Mouse (Mus musculus) heart, postnatal 0 days (tissue): Measurements from ENCODE around the gene Camk2g.

Experiments
- CTCF ChIP-seq: IDR thresholded peaks from 2 replicates; pipeline ENCODE4 v1.5.1; 2016; ENCODE audit warnings: antibody characterized with exemption, control low read depth, low read depth
- EP300 ChIP-seq: IDR thresholded peaks from 2 replicates; pipeline ENCODE4 v1.6.1; 2016; ENCODE audit warnings: antibody characterized with exemption, low read depth

DNA sequence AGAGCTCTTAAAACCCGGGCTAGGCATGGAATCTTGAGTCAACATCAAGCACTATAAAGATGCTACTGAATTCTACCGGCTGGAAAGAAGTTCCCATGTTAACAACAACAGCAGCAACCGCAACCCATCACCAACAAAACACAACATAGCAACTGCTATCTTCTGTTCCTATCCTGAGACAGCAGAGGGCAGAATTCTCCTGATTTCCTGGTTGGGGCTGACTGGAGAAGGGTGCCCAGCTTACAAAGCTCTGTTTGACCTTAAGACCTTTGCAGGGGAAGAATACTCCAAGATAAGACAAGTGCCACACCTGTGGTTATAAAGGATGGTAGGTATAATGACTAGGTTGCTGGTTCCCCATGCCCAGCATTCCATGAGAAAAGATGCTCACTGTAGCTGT lies 47.0 kb downstream of the Camk2g start:
- TF ChIP-seq CTCF = peak; percentile 41
- no peak for TF ChIP-seq EP300
